Mouse (Mus musculus) liver, embryonic 13.5 days (tissue): ENCODE data around the gene Bmpr1b. TPM values are rescaled to one million over a fixed set of nuclear protein-coding genes. Genes with fewer than 3 reads are reported as not detected.

Experiments
- ATAC-seq: fragments of 200-750 bp; cut with Nextera tagmentation; 2 replicates; pipeline ENCODE4 v1.8.0; 2017; ENCODE audit warnings: low read depth, mild to moderate bottlenecking, moderate number of reproducible peaks, moderate library complexity
- DNase-seq: peaks from one replicate; pipeline ENCODE4 v3.0.0; 2022
- H3K27ac ChIP-seq: fragments of 300-500 bp; sonication (generic); 2 replicates; pipeline ENCODE4 v1.5.1; 2015; ENCODE audit warnings: moderate library complexity, mild to moderate bottlenecking, inconsistent platforms
- H3K27me3 ChIP-seq: fragments of 300-500 bp; sonication (generic); 2 replicates; pipeline ENCODE4 v1.6.1; 2015; ENCODE audit warnings: mild to moderate bottlenecking, inconsistent platforms
- H3K36me3 ChIP-seq: fragments of 300-500 bp; sonication (generic); 2 replicates; pipeline ENCODE4 v1.6.1; 2015; ENCODE audit warnings: mild to moderate bottlenecking, inconsistent platforms
- H3K4me1 ChIP-seq: fragments of 300-500 bp; sonication (generic); replicated peaks from 2 replicates; pipeline ENCODE4 v1.6.1; 2015; ENCODE audit warnings: inconsistent platforms
- H3K4me2 ChIP-seq: fragments of 300-500 bp; sonication (generic); 2 replicates; pipeline ENCODE4 v1.6.1; 2015; ENCODE audit warnings: inconsistent platforms, mild to moderate bottlenecking, moderate library complexity
- H3K4me3 ChIP-seq: fragments of 300-500 bp; sonication (generic); replicated peaks from 2 replicates; pipeline ENCODE4 v1.5.1; 2015; ENCODE audit warnings: mild to moderate bottlenecking, inconsistent platforms
- H3K9ac ChIP-seq: fragments of 300-500 bp; sonication (generic); 2 replicates; pipeline ENCODE4 v1.6.1; 2015; ENCODE audit warnings: mild to moderate bottlenecking, inconsistent platforms
- H3K9me3 ChIP-seq: fragments of 300-500 bp; sonication (generic); replicated peaks from 2 replicates; pipeline ENCODE4 v1.6.1; 2016; ENCODE audit warnings: inconsistent platforms
- WGBS: fragments of 180-500 bp; shearing (Covaris S2); methylation state at CpG from one replicate; pipeline ENCODE4 v1.1.7; 2015; ENCODE audit not compliant: insufficient replicate concordance; 5-methylcytosine and 5-hydroxymethylcytosine counted together
- polyA plus RNA-seq: library from polyadenylated mRNA; unstranded; fragments of >200 nt; fragmentation: Nextera tagmentation; extraction: Ambion mirVana; gene quantifications from 2 replicates; pipeline ENCODE4 v1.2.1, GENCODE M21; 2015

Gene Bmpr1b
- polyA plus RNA-seq, 1 experiment from 2014 or later = 0.18 TPM

GRCm38 (mm10) chr3:141936594-141937272 lies 232.5 kb downstream of the Bmpr1b start:
- Histone ChIP-seq H3K9ac (no peak overlapping the region), H3K27me3 (no peaks in the 10 kb centered on the region), H3K36me3 (no peaks in the 10 kb centered on the region), H3K27ac (no peak overlapping the region), H3K9me3 (no peaks in the 10 kb centered on the region), H3K4me3 (no peak overlapping the region), H3K4me1 (no peaks in the 10 kb centered on the region), H3K4me2 (no peak overlapping the region)
- 60% methylated on average over 16 of the region's 16 CpGs for WGBS
- no peak for DNase-seq
- ATAC-seq = no peak

GRCm38 (mm10) chr3:141932956-141933355 lies 236.3 kb downstream of the Bmpr1b start:
- Histone ChIP-seq H3K27me3 (no peaks in the 10 kb centered on the region), H3K4me1 (no peaks in the 10 kb centered on the region; the same call in 1 of the 2 replicates), H3K9ac (no peak overlapping the region), H3K4me2 (no peak overlapping the region), H3K4me3 (no peak overlapping the region), H3K27ac (no peak overlapping the region), H3K36me3 (no peaks in the 10 kb centered on the region), H3K9me3 (no peaks in the 10 kb centered on the region)
- 47% methylated on average over 3 of the region's 3 CpGs for WGBS
- DNase-seq (no peak), ATAC-seq (no peak)

- no peaks in the 10 kb centered on the region for H3K36me3 ChIP-seq
- no peak for ATAC-seq
- no peaks in the 10 kb centered on the region for H3K9me3 ChIP-seq
- DNase-seq = no peak
- H3K27me3 ChIP-seq = no peaks in the 10 kb centered on the region
- H3K4me3 ChIP-seq = no peak overlapping the region
- H3K9ac ChIP-seq = no peak overlapping the region
- H3K4me2 ChIP-seq = no peak overlapping the region
- H3K27ac ChIP-seq = no peak overlapping the region
- WGBS = 4% methylated on average over 10 of the region's 10 CpGs
- H3K4me1 ChIP-seq = no peaks in the 10 kb centered on the region; the same call in 1 of the 2 replicates
Observed at GRCm38 (mm10) chr3:141931372-141932092, 237.7 kb downstream of the Bmpr1b start.

DNA sequence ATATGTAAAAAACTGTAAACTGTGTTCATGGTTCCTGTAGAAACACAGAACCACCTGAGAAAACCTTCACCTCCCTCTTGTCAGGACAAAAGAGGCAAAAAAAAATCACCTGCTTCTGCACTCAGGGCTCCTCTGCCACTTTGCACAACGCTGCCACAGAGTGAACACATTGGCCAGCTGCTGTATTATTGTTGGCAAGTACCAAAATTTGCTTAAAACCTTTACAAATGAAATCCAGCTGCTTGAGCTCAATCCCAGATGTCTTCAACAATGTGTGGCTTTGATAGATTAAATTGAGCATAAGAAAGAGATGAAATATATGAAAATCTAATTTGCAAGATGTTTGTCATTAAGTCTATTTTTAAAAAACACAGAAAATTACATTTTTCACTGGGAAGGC lies 245.8 kb downstream of the Bmpr1b start:
- 57% methylated on average over 1 of the region's 1 CpGs for WGBS
- no peak for DNase-seq
- no peaks in the 10 kb centered on the region for H3K9me3 ChIP-seq
- H3K27me3 ChIP-seq = no peaks in the 10 kb centered on the region
- ATAC-seq = no peak
- H3K9ac ChIP-seq = no peak overlapping the region
- H3K36me3 ChIP-seq = no peaks in the 10 kb centered on the region
- no peak overlapping the region for H3K4me2 ChIP-seq
- H3K4me1 ChIP-seq = no peaks in the 10 kb centered on the region
- no peak overlapping the region for H3K4me3 ChIP-seq
- no peak overlapping the region for H3K27ac ChIP-seq

- H3K27me3 ChIP-seq = no peaks in the 10 kb centered on the region
- 31% methylated on average over 4 of the region's 4 CpGs for WGBS
- ATAC-seq (no peak), DNase-seq (no peak)
- H3K4me2 ChIP-seq = no peak overlapping the region
- no peaks in the 10 kb centered on the region for H3K9me3 ChIP-seq
- H3K4me3 ChIP-seq = no peak overlapping the region
- H3K27ac ChIP-seq = no peak overlapping the region
- no peaks in the 10 kb centered on the region for H3K4me1 ChIP-seq
- no peak overlapping the region for H3K9ac ChIP-seq
- no peaks in the 10 kb centered on the region for H3K36me3 ChIP-seq
Observed at GRCm38 (mm10) chr3:141921161-141921560, 248.1 kb downstream of the Bmpr1b start.

DNA sequence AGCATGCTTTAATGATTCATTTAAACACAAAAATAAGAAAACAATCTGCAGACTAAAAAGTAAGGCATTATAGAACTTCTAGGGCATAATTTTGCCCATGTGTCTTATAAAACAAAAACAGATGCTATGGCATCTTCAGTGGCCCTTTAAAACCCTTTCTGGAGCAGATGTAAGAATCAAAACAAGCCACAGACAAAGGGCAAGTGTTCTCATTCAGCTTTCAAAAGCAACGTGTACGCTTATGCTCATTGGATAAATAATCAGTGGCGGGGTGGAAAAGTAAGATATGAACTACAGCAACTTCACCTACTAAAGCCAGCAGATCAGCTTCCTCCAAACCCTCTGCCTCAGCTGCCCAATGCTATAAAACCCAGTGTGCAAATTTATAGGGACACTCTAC lies 249.6 kb downstream of the Bmpr1b start:
- no peaks in the 10 kb centered on the region for H3K4me1 ChIP-seq
- H3K36me3 ChIP-seq = no peaks in the 10 kb centered on the region
- no peak overlapping the region for H3K27ac ChIP-seq
- DNase-seq = no peak
- WGBS = 66% methylated on average over 3 of the region's 3 CpGs
- no peak overlapping the region for H3K4me2 ChIP-seq
- no peak overlapping the region for H3K4me3 ChIP-seq
- ATAC-seq = no peak
- no peaks in the 10 kb centered on the region for H3K27me3 ChIP-seq
- H3K9ac ChIP-seq = no peak overlapping the region
- no peaks in the 10 kb centered on the region for H3K9me3 ChIP-seq

- Histone ChIP-seq H3K4me1 (no peaks in the 10 kb centered on the region), H3K9ac (no peak overlapping the region), H3K36me3 (no peaks in the 10 kb centered on the region), H3K9me3 (no peaks in the 10 kb centered on the region), H3K4me2 (no peak overlapping the region), H3K27me3 (no peaks in the 10 kb centered on the region), H3K27ac (no peak overlapping the region), H3K4me3 (no peak overlapping the region)
- DNase-seq (no peak), ATAC-seq (no peak)
- WGBS = 46% methylated on average over 4 of the region's 4 CpGs
Observed at GRCm38 (mm10) chr3:141917166-141917565, 252.1 kb downstream of the Bmpr1b start.

DNA sequence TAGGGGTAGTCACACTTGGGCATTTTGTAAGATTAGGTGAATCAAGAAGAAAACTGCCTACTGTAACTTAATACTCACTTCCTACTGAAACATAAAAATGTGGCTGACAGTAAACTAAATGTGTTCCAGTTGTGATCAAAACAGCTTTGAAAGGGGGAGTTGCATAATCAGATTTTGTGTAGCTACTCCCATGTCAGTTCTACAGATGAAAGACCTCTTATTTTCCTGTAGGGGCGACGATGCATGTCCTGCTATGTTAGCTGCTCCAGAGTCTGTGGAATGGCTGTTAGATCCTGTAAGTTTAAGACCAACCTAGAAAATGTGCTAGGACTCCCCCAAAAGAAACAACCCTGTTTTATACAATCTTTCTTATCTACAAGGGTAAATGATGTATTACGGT lies 253.2 kb downstream of the Bmpr1b start:
- 65% methylated on average over 3 of the region's 3 CpGs for WGBS
- H3K9me3 ChIP-seq = no peaks in the 10 kb centered on the region
- no peak overlapping the region for H3K4me3 ChIP-seq
- H3K4me1 ChIP-seq = no peaks in the 10 kb centered on the region
- H3K36me3 ChIP-seq = no peaks in the 10 kb centered on the region
- H3K9ac ChIP-seq = no peak overlapping the region
- ATAC-seq (no peak), DNase-seq (no peak)
- no peak overlapping the region for H3K27ac ChIP-seq
- H3K27me3 ChIP-seq = no peaks in the 10 kb centered on the region
- no peak overlapping the region for H3K4me2 ChIP-seq

DNA sequence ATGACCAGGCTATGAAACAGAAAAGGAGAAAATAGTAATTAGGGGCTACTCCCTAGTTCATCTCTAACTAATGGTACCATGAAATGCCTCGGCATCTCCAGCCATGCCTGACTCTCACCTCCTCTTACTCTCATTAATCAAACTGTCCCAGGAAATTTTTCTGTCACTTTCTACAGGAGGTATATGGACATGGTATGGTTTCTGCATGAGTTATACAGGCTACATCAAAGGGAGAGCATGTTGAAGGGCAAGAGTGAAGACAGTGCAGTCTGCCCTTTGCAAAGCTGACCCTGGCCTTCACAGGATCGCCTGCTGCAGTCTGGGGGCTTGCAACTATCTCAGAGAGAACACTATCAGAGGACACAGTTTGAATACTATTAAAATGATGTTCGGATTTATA lies 254.6 kb downstream of the Bmpr1b start:
- WGBS = 53% methylated on average over 3 of the region's 3 CpGs
- Histone ChIP-seq H3K4me2 (no peak overlapping the region), H3K9me3 (no peaks in the 10 kb centered on the region), H3K4me1 (no peaks in the 10 kb centered on the region), H3K27ac (no peak overlapping the region), H3K27me3 (no peaks in the 10 kb centered on the region), H3K36me3 (no peaks in the 10 kb centered on the region), H3K9ac (no peak overlapping the region), H3K4me3 (no peak overlapping the region)
- ATAC-seq = no peak
- no peak for DNase-seq

GRCm38 (mm10) chr3:141909136-141909535 lies 260.1 kb downstream of the Bmpr1b start:
- no peaks in the 10 kb centered on the region for H3K4me1 ChIP-seq
- no peak overlapping the region for H3K4me2 ChIP-seq
- no peak for DNase-seq
- no peak for ATAC-seq
- H3K9ac ChIP-seq = no peak overlapping the region
- H3K4me3 ChIP-seq = no peak overlapping the region
- no peaks in the 10 kb centered on the region for H3K27me3 ChIP-seq
- no peak overlapping the region for H3K27ac ChIP-seq
- no peaks in the 10 kb centered on the region for H3K9me3 ChIP-seq
- WGBS = 60% methylated on average over 2 of the region's 2 CpGs
- H3K36me3 ChIP-seq = no peaks in the 10 kb centered on the region

- Histone ChIP-seq H3K27ac (no peak overlapping the region), H3K9ac (no peak overlapping the region), H3K36me3 (no peaks in the 10 kb centered on the region), H3K4me2 (no peak overlapping the region), H3K4me1 (no peaks in the 10 kb centered on the region), H3K27me3 (no peaks in the 10 kb centered on the region), H3K9me3 (no peaks in the 10 kb centered on the region), H3K4me3 (no peak overlapping the region)
- ATAC-seq (no peak), DNase-seq (no peak)
- WGBS = 66% methylated on average over 6 of the region's 6 CpGs
Observed at GRCm38 (mm10) chr3:141905903-141906623, 263.2 kb downstream of the Bmpr1b start.
